Mouse (Mus musculus): ENCODE results near the gene Cdhr4. TPM values are rescaled to one million over a fixed set of nuclear protein-coding genes. Genes with fewer than 3 reads are reported as not detected.
A peak's percentile ranks its signal among the peaks of the same experiment; 100 is the strongest.
"Not testable (repeated sequence)": the region's sequence is repeated elsewhere in the genome, so short reads cannot be mapped to it uniquely, and the experiment has no call there.

Gene Cdhr4
- polyA plus RNA-seq, 1 experiment from 2014 or later: 7.7 TPM

DNA sequence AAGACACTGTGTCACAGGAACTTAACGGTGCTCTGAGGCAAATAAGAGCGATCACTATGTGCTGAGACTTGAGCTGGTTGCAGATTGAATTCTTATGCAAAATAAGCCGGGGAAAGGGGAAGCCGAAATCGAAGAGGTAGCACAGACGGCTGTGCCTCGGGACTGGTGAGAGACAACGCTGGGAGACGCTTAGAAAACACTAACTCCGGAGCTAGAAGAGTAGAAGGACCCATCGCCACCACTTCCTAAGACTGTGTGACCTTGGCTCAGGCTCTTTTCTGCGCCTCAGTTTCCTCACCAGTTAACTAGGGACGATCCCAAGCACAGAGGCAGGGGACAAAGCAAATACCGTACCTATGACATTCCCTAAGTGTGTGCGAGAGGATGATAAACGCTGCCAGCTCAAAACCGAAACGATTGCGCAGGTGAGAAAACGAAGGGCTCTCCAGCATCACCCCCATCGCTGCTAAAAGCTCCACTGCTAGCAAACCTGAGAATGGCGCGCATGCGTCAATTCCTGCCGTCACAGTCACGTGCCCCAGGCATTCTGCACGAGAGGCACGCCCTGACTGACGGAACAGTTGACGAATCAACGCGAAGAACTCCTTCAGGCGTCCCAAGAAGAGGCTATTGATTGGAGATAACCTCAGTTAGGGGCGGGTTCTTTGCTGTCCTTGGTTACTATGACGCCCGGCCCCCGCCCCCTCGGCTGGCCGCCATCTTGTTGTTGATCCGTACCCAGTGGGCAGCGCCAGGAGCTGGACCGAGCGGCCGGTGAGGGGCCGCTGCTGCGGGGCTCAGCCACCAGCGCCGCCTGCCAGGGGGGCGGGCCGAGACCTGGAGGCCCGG, 9.8 kb downstream of the Cdhr4 start, which contains the start of gene Ip6k1:
TSS of gene Ip6k1 (plus strand) at position 580 of the 849 bp plus-strand sequence.
- under 1% methylated on average over 51 of the region's 51 CpGs for WGBS
- peak; percentile 100 for ATAC-seq (ENCODE audit: low read depth)
- H3K4me1 ChIP-seq (replicated peaks; ENCODE audit: control insufficient read depth, insufficient read depth, low read length): peaks cover 14% of the 10 kb centered on the region
- peak within 1 kb of the TSS; percentile 69 for H3K4me2 ChIP-seq (ENCODE audit: low read depth, low read length)
- peak within 1 kb of the TSS; percentile 100 for H3K9ac ChIP-seq (ENCODE audit: low read length)
- no peaks in the 10 kb centered on the region for H3K36me3 ChIP-seq (ENCODE audit: control insufficient read depth, insufficient read depth, low read length)
- peak within 1 kb of the TSS; percentile 94 for H3K27ac ChIP-seq (ENCODE audit: low read length)
- no peaks in the 10 kb centered on the region for H3K27me3 ChIP-seq (ENCODE audit: control insufficient read depth, insufficient read depth, low read depth, low read length)
- no peaks in the 10 kb centered on the region for H3K9me3 ChIP-seq (ENCODE audit: control insufficient read depth, low read length)
- H3K4me3 ChIP-seq (ENCODE audit: low read length): peak within 1 kb of the TSS; percentile 99

DNA sequence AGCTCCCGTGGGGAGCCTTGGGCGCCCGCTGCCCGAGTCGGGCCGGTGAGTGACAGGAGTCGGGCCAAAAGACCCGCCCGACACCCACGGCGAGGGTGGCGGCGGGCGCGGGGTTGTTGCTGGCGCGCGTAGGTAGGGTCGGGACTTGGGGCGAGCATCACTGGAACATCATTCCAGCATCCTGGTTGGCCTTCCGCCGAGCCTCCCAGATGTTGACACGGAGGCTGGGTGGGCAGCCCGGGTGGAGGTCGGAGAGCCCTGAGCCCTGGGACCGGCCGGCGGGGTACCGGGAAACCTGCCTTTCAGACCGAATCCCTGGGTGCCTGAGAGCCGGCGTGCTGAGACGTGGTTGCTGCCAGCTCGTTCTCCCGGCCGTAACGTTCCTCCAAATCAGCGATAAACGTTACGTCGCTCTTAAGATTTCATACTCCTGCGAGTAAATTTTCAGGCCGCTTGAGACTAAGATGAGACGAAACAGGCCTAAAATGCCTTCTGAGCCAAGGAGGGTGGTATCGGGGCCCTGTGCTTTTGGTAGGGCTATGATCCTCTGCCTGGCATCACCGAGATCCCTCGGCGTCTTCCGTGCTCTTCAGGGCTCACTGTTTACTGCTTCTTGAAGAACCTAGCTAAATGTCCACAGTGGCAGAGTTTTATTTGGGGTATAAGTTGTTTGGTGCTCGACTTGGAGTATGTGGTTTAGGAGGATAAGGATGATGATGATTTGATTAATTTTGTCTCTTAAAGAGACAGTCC, 10.7 kb downstream of the Cdhr4 start:
- Histone ChIP-seq H3K4me1 (replicated peaks; ENCODE audit: control insufficient read depth, insufficient read depth, low read length) (peaks cover 15% of the 10 kb centered on the region), H3K9ac (ENCODE audit: low read length) (peak overlapping the region; percentile 100), H3K4me2 (ENCODE audit: low read depth, low read length) (peak overlapping the region; percentile 66), H3K36me3 (ENCODE audit: control insufficient read depth, insufficient read depth, low read length) (no peaks in the 10 kb centered on the region), H3K4me3 (ENCODE audit: low read length) (peak overlapping the region; percentile 99), H3K9me3 (ENCODE audit: control insufficient read depth, low read length) (no peaks in the 10 kb centered on the region), H3K27me3 (ENCODE audit: control insufficient read depth, insufficient read depth, low read depth, low read length) (no peaks in the 10 kb centered on the region), H3K27ac (ENCODE audit: low read length) (peak overlapping the region; percentile 94)
- under 1% methylated on average over 50 of the region's 50 CpGs for WGBS
- ATAC-seq (ENCODE audit: low read depth): peak; percentile 34; the same call in 1 of the 2 replicates

DNA sequence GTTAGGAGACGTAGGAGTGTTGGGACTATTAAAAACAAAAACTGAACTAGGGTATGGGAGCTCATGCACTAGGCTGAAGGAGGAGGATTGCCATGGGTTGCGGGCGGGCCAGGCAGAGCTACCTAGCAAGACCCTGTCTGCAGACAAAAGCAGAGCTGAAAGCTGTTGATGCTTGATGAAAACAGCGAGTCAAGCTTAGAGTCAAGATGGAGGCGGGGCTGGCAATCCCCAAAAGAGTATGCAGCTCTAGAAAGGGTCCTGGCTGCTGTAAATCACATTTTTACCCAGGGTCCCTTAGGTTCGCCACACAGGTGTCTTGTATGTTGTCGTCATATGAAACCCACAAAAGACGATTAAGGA, 11.2 kb downstream of the Cdhr4 start:
- Histone ChIP-seq H3K27ac (ENCODE audit: low read length) (peak overlapping the region; percentile 94), H3K4me3 (ENCODE audit: low read length) (peak overlapping the region; percentile 99), H3K36me3 (ENCODE audit: control insufficient read depth, insufficient read depth, low read length) (no peaks in the 10 kb centered on the region), H3K9ac (ENCODE audit: low read length) (peak overlapping the region; percentile 100), H3K9me3 (ENCODE audit: control insufficient read depth, low read length) (no peaks in the 10 kb centered on the region), H3K4me2 (ENCODE audit: low read depth, low read length) (peak overlapping the region; percentile 66), H3K4me1 (replicated peaks; ENCODE audit: control insufficient read depth, insufficient read depth, low read length) (peaks cover 19% of the 10 kb centered on the region), H3K27me3 (ENCODE audit: control insufficient read depth, insufficient read depth, low read depth, low read length) (no peaks in the 10 kb centered on the region)
- WGBS: 13% methylated on average over 8 of the region's 8 CpGs
- ATAC-seq (ENCODE audit: low read depth): no peak

DNA sequence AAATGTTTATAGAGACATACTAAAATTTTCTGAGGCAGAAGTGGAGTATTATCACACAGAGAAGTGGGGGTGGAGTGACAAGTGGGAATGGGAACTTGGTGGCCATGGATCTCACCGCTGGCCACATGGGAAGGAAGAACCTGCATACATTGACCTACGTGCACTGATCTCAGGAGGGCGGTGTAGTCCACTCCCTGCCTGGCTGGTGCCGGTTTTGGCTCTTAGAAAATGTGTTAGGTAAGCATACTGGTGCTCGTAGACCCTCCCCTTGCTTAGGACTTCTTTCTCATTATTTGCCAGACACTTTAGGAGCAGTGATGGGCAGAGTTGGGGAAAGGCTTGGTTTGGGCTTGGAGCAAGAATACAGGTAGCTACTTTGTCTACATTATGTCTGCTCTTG, 15.7 kb downstream of the Cdhr4 start:
- Histone ChIP-seq H3K4me2 (ENCODE audit: low read depth, low read length) (no peak overlapping the region), H3K27me3 (ENCODE audit: control insufficient read depth, insufficient read depth, low read depth, low read length) (no peaks in the 10 kb centered on the region), H3K4me1 (replicated peaks; ENCODE audit: control insufficient read depth, insufficient read depth, low read length) (peaks cover 12% of the 10 kb centered on the region), H3K9ac (ENCODE audit: low read length) (no peak overlapping the region), H3K9me3 (ENCODE audit: control insufficient read depth, low read length) (peaks cover 2% of the 10 kb centered on the region; the same call in 1 of the 2 replicates), H3K27ac (ENCODE audit: low read length) (no peak overlapping the region), H3K4me3 (ENCODE audit: low read length) (no peak overlapping the region), H3K36me3 (ENCODE audit: control insufficient read depth, insufficient read depth, low read length) (peaks cover 7% of the 10 kb centered on the region; the same call in 1 of the 2 replicates)
- WGBS: 79% methylated on average over 5 of the region's 5 CpGs
- no peak for ATAC-seq (ENCODE audit: low read depth)

DNA sequence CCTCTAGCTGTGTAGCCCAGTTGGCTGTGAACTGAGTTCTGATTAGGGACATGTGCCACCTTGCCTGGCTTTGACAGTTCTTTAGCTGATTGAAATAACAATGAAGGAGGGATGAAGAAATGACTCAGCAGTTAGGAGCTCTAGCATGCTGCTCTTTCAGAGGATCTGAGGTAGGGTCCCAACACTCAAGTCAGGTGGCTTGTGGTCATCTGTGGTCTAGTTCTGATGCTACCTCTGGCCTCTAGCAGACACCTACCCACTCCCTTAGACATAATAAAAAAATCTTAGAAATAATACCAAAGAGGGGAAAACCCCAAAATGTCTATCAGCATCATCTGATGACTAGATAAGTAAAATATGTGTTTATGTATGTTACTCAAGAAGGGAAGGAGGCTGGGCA, 18.1 kb downstream of the Cdhr4 start:
- no peak overlapping the region for H3K27ac ChIP-seq (ENCODE audit: low read length)
- ATAC-seq (ENCODE audit: low read depth): no peak
- H3K36me3 ChIP-seq (ENCODE audit: control insufficient read depth, insufficient read depth, low read length): peaks cover 10% of the 10 kb centered on the region; the same call in 1 of the 2 replicates
- H3K27me3 ChIP-seq (ENCODE audit: control insufficient read depth, insufficient read depth, low read depth, low read length): no peaks in the 10 kb centered on the region
- H3K4me2 ChIP-seq (ENCODE audit: low read depth, low read length): no peak overlapping the region
- peaks cover 2% of the 10 kb centered on the region; the same call in 1 of the 2 replicates for H3K9me3 ChIP-seq (ENCODE audit: control insufficient read depth, low read length)
- H3K4me3 ChIP-seq (ENCODE audit: low read length): no peak overlapping the region
- peaks cover 5% of the 10 kb centered on the region; the same call in 1 of the 2 replicates for H3K4me1 ChIP-seq (replicated peaks; ENCODE audit: control insufficient read depth, insufficient read depth, low read length)
- H3K9ac ChIP-seq (ENCODE audit: low read length): no peak overlapping the region

DNA sequence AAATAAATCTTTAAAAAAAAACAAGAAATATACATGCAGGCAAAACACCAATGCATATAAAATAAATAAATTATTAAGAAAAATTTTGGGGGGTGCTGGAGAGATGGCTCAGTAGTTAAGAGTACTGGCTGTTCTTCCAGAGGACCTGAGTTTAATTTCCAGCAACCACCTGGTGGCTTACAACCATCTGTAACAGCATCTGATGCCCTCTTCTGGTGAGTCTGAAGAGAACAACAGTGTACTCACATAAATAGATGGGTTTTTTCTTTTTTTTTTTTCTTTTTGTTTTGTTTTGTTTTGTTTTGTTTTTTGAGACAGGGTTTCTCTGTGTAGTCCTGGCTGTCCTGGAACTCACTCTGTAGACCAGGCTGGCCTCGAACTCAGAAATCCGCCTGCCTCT, 21.3 kb downstream of the Cdhr4 start:
- not testable (repeated sequence) for H3K4me2 ChIP-seq (ENCODE audit: low read depth, low read length); ATAC-seq (ENCODE audit: low read depth); H3K27ac ChIP-seq (ENCODE audit: low read length); H3K27me3 ChIP-seq (ENCODE audit: control insufficient read depth, insufficient read depth, low read depth, low read length); H3K4me3 ChIP-seq (ENCODE audit: low read length); H3K9ac ChIP-seq (ENCODE audit: low read length); H3K9me3 ChIP-seq (ENCODE audit: control insufficient read depth, low read length); H3K4me1 ChIP-seq (replicated peaks; ENCODE audit: control insufficient read depth, insufficient read depth, low read length)
- 92% methylated on average over 2 of the region's 2 CpGs for WGBS
- H3K36me3 ChIP-seq (ENCODE audit: control insufficient read depth, insufficient read depth, low read length): peaks cover 15% of the 10 kb centered on the region

DNA sequence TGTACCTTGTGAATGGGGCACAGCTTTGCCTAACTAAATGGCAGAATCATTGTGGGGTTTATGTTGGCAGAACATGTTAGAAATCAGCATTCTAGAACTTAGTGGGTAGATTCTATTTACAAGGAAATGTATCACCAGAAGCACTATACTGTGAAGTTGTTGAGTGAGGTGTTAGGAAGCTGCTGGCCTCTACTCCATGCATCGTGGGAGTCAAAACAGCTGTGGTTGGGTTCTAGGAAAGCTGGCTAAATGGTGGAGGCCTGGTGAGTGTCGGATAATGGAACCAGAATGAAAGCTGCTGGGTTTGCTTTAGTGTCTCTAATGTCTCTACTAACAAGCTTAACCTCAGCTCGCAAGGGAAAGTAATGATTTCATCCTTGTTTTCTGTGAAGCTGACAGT, 24.8 kb downstream of the Cdhr4 start:
- Histone ChIP-seq H3K9me3 (ENCODE audit: control insufficient read depth, low read length) (peaks cover 2% of the 10 kb centered on the region; the same call in 1 of the 2 replicates), H3K4me3 (ENCODE audit: low read length) (no peak overlapping the region), H3K36me3 (ENCODE audit: control insufficient read depth, insufficient read depth, low read length) (peaks cover 12% of the 10 kb centered on the region), H3K9ac (ENCODE audit: low read length) (no peak overlapping the region), H3K27ac (ENCODE audit: low read length) (no peak overlapping the region), H3K4me2 (ENCODE audit: low read depth, low read length) (no peak overlapping the region), H3K27me3 (ENCODE audit: control insufficient read depth, insufficient read depth, low read depth, low read length) (no peaks in the 10 kb centered on the region), H3K4me1 (replicated peaks; ENCODE audit: control insufficient read depth, insufficient read depth, low read length) (no peaks in the 10 kb centered on the region)
- ATAC-seq (ENCODE audit: low read depth): no peak
- 85% methylated on average over 3 of the region's 3 CpGs for WGBS

DNA sequence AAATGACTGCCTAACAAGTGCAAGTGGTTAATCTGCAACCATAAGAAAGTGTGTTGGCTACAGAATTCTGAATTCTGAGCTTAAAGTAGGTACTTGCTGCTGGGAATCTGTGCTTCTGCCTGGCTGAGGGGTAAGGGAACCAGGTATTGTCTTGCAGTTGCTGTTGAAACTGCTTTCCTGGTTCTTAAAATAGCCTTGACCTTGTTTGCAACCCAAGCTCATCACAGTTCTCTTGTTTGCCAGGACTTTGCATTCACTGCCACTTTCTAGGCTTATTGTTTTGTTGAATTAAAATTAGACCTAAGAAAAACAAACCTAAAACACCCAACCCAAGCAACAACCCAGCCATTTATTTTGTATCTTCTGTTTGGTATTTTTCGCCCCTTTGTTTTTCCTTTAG, 28.4 kb downstream of the Cdhr4 start:
- Histone ChIP-seq H3K4me1 (replicated peaks; ENCODE audit: control insufficient read depth, insufficient read depth, low read length) (no peaks in the 10 kb centered on the region), H3K9ac (ENCODE audit: low read length) (no peak overlapping the region), H3K4me2 (ENCODE audit: low read depth, low read length) (no peak overlapping the region), H3K4me3 (ENCODE audit: low read length) (no peak overlapping the region), H3K27me3 (ENCODE audit: control insufficient read depth, insufficient read depth, low read depth, low read length) (no peaks in the 10 kb centered on the region), H3K9me3 (ENCODE audit: control insufficient read depth, low read length) (no peaks in the 10 kb centered on the region), H3K27ac (ENCODE audit: low read length) (no peak overlapping the region), H3K36me3 (ENCODE audit: control insufficient read depth, insufficient read depth, low read length) (peaks cover 17% of the 10 kb centered on the region)
- 88% methylated on average over 1 of the region's 1 CpGs for whole genome bisulfite sequencing
- ATAC-seq (ENCODE audit: low read depth): no peak

DNA sequence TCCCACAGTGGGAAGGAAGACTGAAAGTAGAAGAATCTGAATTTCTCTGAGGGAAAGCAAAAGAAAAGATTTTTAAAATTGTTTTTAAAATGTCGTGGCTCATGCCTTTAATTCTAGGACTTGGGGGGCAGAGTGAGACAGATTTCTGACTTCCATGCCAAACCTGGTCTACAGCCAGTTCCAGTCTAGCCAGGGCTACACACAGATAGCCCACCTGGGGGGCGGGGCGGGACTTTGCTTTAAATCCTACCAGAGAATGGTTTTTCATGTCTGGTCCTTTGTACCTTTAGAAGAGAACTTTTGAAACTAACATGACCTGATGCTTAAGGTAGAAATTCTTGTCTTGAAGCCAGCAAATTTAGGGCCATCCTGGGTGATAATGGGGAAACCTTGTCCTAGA, 30.9 kb downstream of the Cdhr4 start:
- H3K27ac ChIP-seq (ENCODE audit: low read length): no peak overlapping the region
- H3K27me3 ChIP-seq (ENCODE audit: control insufficient read depth, insufficient read depth, low read depth, low read length): no peaks in the 10 kb centered on the region
- 82% methylated on average over 3 of the region's 3 CpGs for WGBS
- H3K9ac ChIP-seq (ENCODE audit: low read length): no peak overlapping the region
- H3K4me2 ChIP-seq (ENCODE audit: low read depth, low read length): no peak overlapping the region
- H3K4me1 ChIP-seq (replicated peaks; ENCODE audit: control insufficient read depth, insufficient read depth, low read length): no peaks in the 10 kb centered on the region
- ATAC-seq (ENCODE audit: low read depth): no peak
- H3K4me3 ChIP-seq (ENCODE audit: low read length): no peak overlapping the region
- peaks cover 32% of the 10 kb centered on the region for H3K36me3 ChIP-seq (ENCODE audit: control insufficient read depth, insufficient read depth, low read length)
- 0 out of 2 replicates have a peak, but pooled peaks cover 2% of the 10 kb centered on the region for H3K9me3 ChIP-seq (ENCODE audit: control insufficient read depth, low read length)

Data from lung, embryonic 16.5 days (tissue).